Mouse (Mus musculus): Measurements from ENCODE around the gene Mthfd1l. TPM values are rescaled to one million over a fixed set of nuclear protein-coding genes. Genes with fewer than 3 reads are reported as not detected.
"Not testable (repeated sequence)": the region's sequence is repeated elsewhere in the genome, so short reads cannot be mapped to it uniquely, and the experiment has no call there.

The Mthfd1l gene
- polyA plus RNA-seq, 1 experiment from 2014 or later = 9.2 TPM

GRCm38 (mm10) chr10:4072491-4072890 is 99.6 kb downstream of the Mthfd1l start:
- WGBS = 88% methylated on average over 4 of the region's 4 CpGs
- H3K27ac ChIP-seq; H3K9me3 ChIP-seq; H3K36me3 ChIP-seq; H3K4me3 ChIP-seq; ATAC-seq (ENCODE audit: low FRiP score, low read depth); H3K4me2 ChIP-seq (replicated peaks); H3K27me3 ChIP-seq (replicated peaks); H3K4me1 ChIP-seq; H3K9ac ChIP-seq: not testable (repeated sequence)

GRCm38 (mm10) chr10:4078220-4078840 is 105.4 kb downstream of the Mthfd1l start:
- 79% methylated on average over 9 of the region's 9 CpGs for WGBS
- H3K9me3 ChIP-seq = no peaks in the 10 kb centered on the region
- H3K27ac ChIP-seq = no peak overlapping the region
- no peak overlapping the region for H3K4me3 ChIP-seq
- no peak overlapping the region for H3K4me2 ChIP-seq (replicated peaks)
- no peak overlapping the region for H3K9ac ChIP-seq
- no peaks in the 10 kb centered on the region for H3K36me3 ChIP-seq
- peaks cover 3% of the 10 kb centered on the region; the same call in 1 of the 2 replicates for H3K4me1 ChIP-seq
- no peak for ATAC-seq (ENCODE audit: low FRiP score, low read depth)
- no peaks in the 10 kb centered on the region for H3K27me3 ChIP-seq (replicated peaks)

GRCm38 (mm10) chr10:4078979-4079630 is 106.2 kb downstream of the Mthfd1l start:
- H3K9ac ChIP-seq = no peak overlapping the region
- 68% methylated on average over 8 of the region's 8 CpGs for WGBS
- H3K4me3 ChIP-seq = no peak overlapping the region
- no peak overlapping the region for H3K4me2 ChIP-seq (replicated peaks)
- ATAC-seq (ENCODE audit: low FRiP score, low read depth) = no peak
- H3K27ac ChIP-seq = no peak overlapping the region
- peaks cover 3% of the 10 kb centered on the region; the same call in 1 of the 2 replicates for H3K4me1 ChIP-seq
- no peaks in the 10 kb centered on the region for H3K9me3 ChIP-seq
- no peaks in the 10 kb centered on the region for H3K36me3 ChIP-seq
- no peaks in the 10 kb centered on the region for H3K27me3 ChIP-seq (replicated peaks)

- Histone ChIP-seq H3K36me3 (no peaks in the 10 kb centered on the region), H3K9me3 (no peaks in the 10 kb centered on the region), H3K4me1 (peaks cover 3% of the 10 kb centered on the region; the same call in 1 of the 2 replicates), H3K27me3 (replicated peaks) (no peaks in the 10 kb centered on the region), H3K4me2 (replicated peaks) (no peak overlapping the region), H3K4me3 (no peak overlapping the region), H3K27ac (no peak overlapping the region), H3K9ac (no peak overlapping the region)
- WGBS = 76% methylated on average over 15 of the region's 15 CpGs
- no peak for ATAC-seq (ENCODE audit: low FRiP score, low read depth)
These were observed 106.8 kb downstream of the Mthfd1l start for GRCm38 (mm10) chr10:4079643-4080244.

- no peaks in the 10 kb centered on the region for H3K36me3 ChIP-seq
- no peak overlapping the region for H3K27ac ChIP-seq
- ATAC-seq (ENCODE audit: low FRiP score, low read depth) = no peak
- H3K4me3 ChIP-seq = no peak overlapping the region
- WGBS = 93% methylated on average over 9 of the region's 9 CpGs
- peaks cover 3% of the 10 kb centered on the region; the same call in 1 of the 2 replicates for H3K4me1 ChIP-seq
- no peaks in the 10 kb centered on the region for H3K9me3 ChIP-seq
- H3K27me3 ChIP-seq (replicated peaks) = no peaks in the 10 kb centered on the region
- H3K9ac ChIP-seq = no peak overlapping the region
- no peak overlapping the region for H3K4me2 ChIP-seq (replicated peaks)
These were observed 110.7 kb downstream of the Mthfd1l start for GRCm38 (mm10) chr10:4083609-4084008.

GRCm38 (mm10) chr10:4084907-4085306 is 112.0 kb downstream of the Mthfd1l start:
- Histone ChIP-seq H3K4me2 (replicated peaks) (no peak overlapping the region), H3K27ac (no peak overlapping the region), H3K36me3 (no peaks in the 10 kb centered on the region), H3K4me3 (no peak overlapping the region), H3K9me3 (no peaks in the 10 kb centered on the region), H3K27me3 (replicated peaks) (no peaks in the 10 kb centered on the region), H3K9ac (no peak overlapping the region), H3K4me1 (no peaks in the 10 kb centered on the region)
- ATAC-seq (ENCODE audit: low FRiP score, low read depth) = no peak
- WGBS = 54% methylated on average over 4 of the region's 4 CpGs

- H3K4me3 ChIP-seq = no peak overlapping the region
- no peaks in the 10 kb centered on the region for H3K4me1 ChIP-seq
- no peak overlapping the region for H3K9ac ChIP-seq
- ATAC-seq (ENCODE audit: low FRiP score, low read depth) = no peak
- H3K27me3 ChIP-seq (replicated peaks) = no peaks in the 10 kb centered on the region
- H3K9me3 ChIP-seq = no peaks in the 10 kb centered on the region
- no peaks in the 10 kb centered on the region for H3K36me3 ChIP-seq
- no peak overlapping the region for H3K27ac ChIP-seq
- H3K4me2 ChIP-seq (replicated peaks) = no peak overlapping the region
- 50% methylated on average over 7 of the region's 7 CpGs for WGBS
These were observed 112.6 kb downstream of the Mthfd1l start for GRCm38 (mm10) chr10:4085363-4086141.

GRCm38 (mm10) chr10:4087563-4087962 is 114.6 kb downstream of the Mthfd1l start:
- Histone ChIP-seq H3K9ac (no peak overlapping the region), H3K4me2 (replicated peaks) (no peak overlapping the region), H3K9me3 (no peaks in the 10 kb centered on the region), H3K27me3 (replicated peaks) (no peaks in the 10 kb centered on the region), H3K4me1 (no peaks in the 10 kb centered on the region), H3K4me3 (no peak overlapping the region), H3K36me3 (no peaks in the 10 kb centered on the region), H3K27ac (no peak overlapping the region)
- no peak for ATAC-seq (ENCODE audit: low FRiP score, low read depth)
- 76% methylated on average over 3 of the region's 3 CpGs for WGBS

- H3K27ac ChIP-seq = no peak overlapping the region
- H3K4me2 ChIP-seq (replicated peaks) = no peak overlapping the region
- H3K4me1 ChIP-seq = 0 out of 2 replicates have a peak, but pooled peaks cover under 1% of the 10 kb centered on the region
- no peaks in the 10 kb centered on the region for H3K27me3 ChIP-seq (replicated peaks)
- 0 out of 2 replicates have a peak, but pooled peaks have one; percentile 55 for ATAC-seq (ENCODE audit: low FRiP score, low read depth)
- no peaks in the 10 kb centered on the region for H3K9me3 ChIP-seq
- H3K9ac ChIP-seq = no peak overlapping the region
- no peaks in the 10 kb centered on the region for H3K36me3 ChIP-seq
- no peak overlapping the region for H3K4me3 ChIP-seq
- 72% methylated on average over 7 of the region's 7 CpGs for WGBS
These were observed 116.0 kb downstream of the Mthfd1l start for GRCm38 (mm10) chr10:4088744-4089414.

- H3K4me2 ChIP-seq (replicated peaks) = no peak overlapping the region
- H3K9ac ChIP-seq = no peak overlapping the region
- ATAC-seq (ENCODE audit: low FRiP score, low read depth) = no peak
These were observed 117.0 kb downstream of the Mthfd1l start for GRCm38 (mm10) chr10:4089885-4090284.

GRCm38 (mm10) chr10:4092990-4093389 is 120.1 kb downstream of the Mthfd1l start:
- H3K36me3 ChIP-seq = no peaks in the 10 kb centered on the region
- H3K4me1 ChIP-seq = 0 out of 2 replicates have a peak, but pooled peaks cover 3% of the 10 kb centered on the region
- no peak overlapping the region for H3K9ac ChIP-seq
- H3K9me3 ChIP-seq = no peaks in the 10 kb centered on the region
- no peak for ATAC-seq (ENCODE audit: low FRiP score, low read depth)
- WGBS = 87% methylated on average over 8 of the region's 8 CpGs
- no peak overlapping the region for H3K27ac ChIP-seq
- no peak overlapping the region for H3K4me2 ChIP-seq (replicated peaks)
- H3K4me3 ChIP-seq = no peak overlapping the region
- no peaks in the 10 kb centered on the region for H3K27me3 ChIP-seq (replicated peaks)

More at GRCm38 (mm10) chr10:4089885-4090284, 117.0 kb downstream of the Mthfd1l start:
- H3K9me3 ChIP-seq = no peaks in the 10 kb centered on the region
- H3K4me3 ChIP-seq = no peak overlapping the region
- H3K36me3 ChIP-seq = no peaks in the 10 kb centered on the region
- H3K27me3 ChIP-seq (replicated peaks) = no peaks in the 10 kb centered on the region
- no peak overlapping the region for H3K27ac ChIP-seq
- 0 out of 2 replicates have a peak, but pooled peaks cover 3% of the 10 kb centered on the region for H3K4me1 ChIP-seq
- WGBS = 87% methylated on average over 15 of the region's 15 CpGs

Data from neural tube, embryonic 12.5 days (tissue).